ENCODE assay signal across 7 mouse cellular contexts in genomic region chr5:143634550-143635112, GRCm38 (mm10). TPM values are rescaled to one million over a fixed set of nuclear protein-coding genes. Genes with fewer than 3 reads are reported as not detected.
DNase-seq lines count a peak whose midpoint lies in the region; ATAC-seq lines count a peak whose summit lies in the region.

No protein-coding gene starts in this region.

- peak overlapping the region; percentile 6; the same call in 1 of the 2 replicates for H3K4me2 ChIP-seq in embryonic facial prominence, embryonic 14.5 days (ENCODE audit: low read depth, low read length)
- peak overlapping the region; percentile 4 for H3K4me2 ChIP-seq in heart, embryonic 16.5 days (ENCODE audit: low read depth, low read length)
- H3K4me2 ChIP-seq in liver, embryonic 16.5 days (ENCODE audit: low read depth, low read length): peak overlapping the region; percentile 32

- no peak overlapping the region for H3K4me3 ChIP-seq in embryonic facial prominence, embryonic 14.5 days (ENCODE audit: low read depth, low read length)
- no peak overlapping the region for H3K4me3 ChIP-seq in heart, embryonic 16.5 days (ENCODE audit: low read length)
- H3K4me3 ChIP-seq in liver, embryonic 16.5 days (ENCODE audit: low read depth, low read length): no peak overlapping the region

- ATAC-seq in embryonic facial prominence, embryonic 14.5 days (ENCODE audit: low read depth): no peak
- ATAC-seq in heart, embryonic 16.5 days (replicated peaks; ENCODE audit: extremely low read depth, insufficient read depth, low FRiP score): peak; percentile 32; the same call in 1 of the 2 replicates
- ATAC-seq in liver, embryonic 16.5 days (ENCODE audit: low read depth): no peak

- H3K4me1 ChIP-seq in embryonic facial prominence, embryonic 14.5 days (ENCODE audit: control insufficient read depth, insufficient read depth, low read length): peaks cover 71% of the 10 kb centered on the region
- H3K4me1 ChIP-seq in heart, embryonic 16.5 days (ENCODE audit: control insufficient read depth, insufficient read depth, low read length): peaks cover 56% of the 10 kb centered on the region
- H3K4me1 ChIP-seq in liver, embryonic 16.5 days (ENCODE audit: control insufficient read depth, low read depth, low read length): peaks cover 82% of the 10 kb centered on the region

- H3K36me3 ChIP-seq in embryonic facial prominence, embryonic 14.5 days (ENCODE audit: control insufficient read depth, insufficient read depth, low read length): no peaks in the 10 kb centered on the region
- H3K36me3 ChIP-seq in heart, embryonic 16.5 days (ENCODE audit: control insufficient read depth, insufficient read depth): no peaks in the 10 kb centered on the region
- H3K36me3 ChIP-seq in liver, embryonic 16.5 days (ENCODE audit: control insufficient read depth, insufficient read depth): no peaks in the 10 kb centered on the region; the same call in 1 of the 2 replicates

- no peak overlapping the region; the same call in 1 of the 2 replicates for H3K27ac ChIP-seq in embryonic facial prominence, embryonic 14.5 days (replicated peaks; ENCODE audit: low read depth, low read length)
- H3K27ac ChIP-seq in heart, embryonic 16.5 days (ENCODE audit: low read length): peak overlapping the region; percentile 17
- peak overlapping the region; percentile 52 for H3K27ac ChIP-seq in liver, embryonic 16.5 days (ENCODE audit: low read length)

- H3K27me3 ChIP-seq in embryonic facial prominence, embryonic 14.5 days (replicated peaks; ENCODE audit: control insufficient read depth, insufficient read depth, low read length): no peaks in the 10 kb centered on the region
- H3K27me3 ChIP-seq in heart, embryonic 16.5 days (ENCODE audit: control insufficient read depth, insufficient read depth, low read length): no peaks in the 10 kb centered on the region
- H3K27me3 ChIP-seq in liver, embryonic 16.5 days (ENCODE audit: control insufficient read depth, insufficient read depth, low read depth, low read length): no peaks in the 10 kb centered on the region

- DNase-seq in kidney, adult 9 months: peak; percentile 44
- no peak for DNase-seq in kidney, adult 18-20 months
- DNase-seq in embryonic facial prominence, embryonic 14.5 days (ENCODE audit: low spot score): no peak
- no peak for DNase-seq in ovary, postnatal 36 days (ENCODE audit: low spot score)
- DNase-seq in thymus, postnatal 10 days (ENCODE audit: low spot score in 2 of 2): no peak

- WGBS in embryonic facial prominence, embryonic 14.5 days: 29% methylated on average over 12 of the region's 12 CpGs
- 41% methylated on average over 12 of the region's 12 CpGs for WGBS in heart, embryonic 16.5 days
- whole genome bisulfite sequencing in liver, embryonic 16.5 days (ENCODE audit: insufficient replicate concordance): 46% methylated on average over 12 of the region's 12 CpGs

- no peaks in the 10 kb centered on the region for H3K9me3 ChIP-seq in embryonic facial prominence, embryonic 14.5 days (ENCODE audit: control insufficient read depth, low read length)
- H3K9me3 ChIP-seq in heart, embryonic 16.5 days (replicated peaks; ENCODE audit: control insufficient read depth, low read length): no peaks in the 10 kb centered on the region
- 0 out of 2 replicates have a peak, but pooled peaks cover 4% of the 10 kb centered on the region for H3K9me3 ChIP-seq in liver, embryonic 16.5 days (replicated peaks; ENCODE audit: control insufficient read depth, low read length)

- no peak overlapping the region for H3K9ac ChIP-seq in embryonic facial prominence, embryonic 14.5 days (ENCODE audit: low read depth, low read length)
- H3K9ac ChIP-seq in heart, embryonic 16.5 days (ENCODE audit: low read length): peak overlapping the region; percentile 16; the same call in 1 of the 2 replicates
- peak overlapping the region; percentile 33 for H3K9ac ChIP-seq in liver, embryonic 16.5 days (ENCODE audit: low read depth, low read length)

RNA-seq across cellular contexts. Expression of gene Cyth3, which starts 12.4 kb away (rescaled TPM):
- polyA plus RNA-seq in embryonic facial prominence, embryonic 14.5 days (2014; fragmentation: Nextera tagmentation; extraction: Ambion mirVana): 52.0 and 61.2 TPM in 2 replicates
- polyA plus RNA-seq in heart, embryonic 16.5 days (2015; fragmentation: Nextera tagmentation; extraction: Ambion mirVana): 59.2 and 59.4 TPM in 2 replicates
- 34.7 and 35.9 TPM in 2 replicates for polyA plus RNA-seq in liver, embryonic 16.5 days (2015; fragmentation: Nextera tagmentation; extraction: Ambion mirVana)
